Mouse (Mus musculus): ENCODE measurements at regions not wholly inside any gene's neighbourhood (a gene's known extent, or its start where the extent isn't known, plus 50 kb on each side); places are given as distances from the start of the nearest gene placed in this dataset.

DNA sequence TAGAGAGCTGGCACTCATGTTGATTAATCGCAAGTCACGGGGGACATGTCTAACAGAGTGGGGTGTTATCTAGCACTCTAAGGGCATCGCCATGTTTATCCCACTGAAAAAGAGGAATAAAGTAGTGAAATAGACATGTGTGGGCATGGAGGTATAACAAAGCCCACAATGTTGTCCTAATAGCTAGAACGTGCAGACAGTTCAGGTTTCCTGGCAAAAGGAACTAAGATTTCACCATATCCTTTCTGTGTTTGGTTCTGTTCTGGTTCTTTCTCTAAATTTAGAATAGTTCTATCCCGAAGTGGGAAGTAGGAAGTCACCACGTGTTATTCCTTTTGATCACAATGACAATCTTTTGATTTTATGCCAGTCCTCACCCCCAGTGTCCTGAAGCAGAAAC is 123.2 kb downstream of the Gm13691 start:
- Histone ChIP-seq H3K4me3 (ENCODE audit: low read depth, low read length) (no peak overlapping the region), H3K27ac (ENCODE audit: low read depth) (no peak overlapping the region), H3K9me3 (ENCODE audit: low read length) (no peaks in the 10 kb centered on the region; the same call in 1 of the 2 replicates), H3K4me1 (ENCODE audit: insufficient read depth) (no peaks in the 10 kb centered on the region), H3K36me3 (replicated peaks; ENCODE audit: insufficient read depth, low read length) (no peaks in the 10 kb centered on the region), H3K27me3 (ENCODE audit: insufficient read depth, low read length) (no peaks in the 10 kb centered on the region), H3K4me2 (ENCODE audit: low read depth, low read length) (no peak overlapping the region), H3K9ac (replicated peaks) (no peak overlapping the region)
- 44% methylated on average over 6 of the region's 6 CpGs for WGBS (ENCODE audit: insufficient replicate concordance)
- DNase-seq (no peak), ATAC-seq (no peak)
- TF ChIP-seq CTCF (IDR thresholded peaks at IDR 0.05; ENCODE audit: low read depth), result no peak
- no peak for TF ChIP-seq EP300 (IDR thresholded peaks at IDR 0.05; ENCODE audit: low read depth)

DNA sequence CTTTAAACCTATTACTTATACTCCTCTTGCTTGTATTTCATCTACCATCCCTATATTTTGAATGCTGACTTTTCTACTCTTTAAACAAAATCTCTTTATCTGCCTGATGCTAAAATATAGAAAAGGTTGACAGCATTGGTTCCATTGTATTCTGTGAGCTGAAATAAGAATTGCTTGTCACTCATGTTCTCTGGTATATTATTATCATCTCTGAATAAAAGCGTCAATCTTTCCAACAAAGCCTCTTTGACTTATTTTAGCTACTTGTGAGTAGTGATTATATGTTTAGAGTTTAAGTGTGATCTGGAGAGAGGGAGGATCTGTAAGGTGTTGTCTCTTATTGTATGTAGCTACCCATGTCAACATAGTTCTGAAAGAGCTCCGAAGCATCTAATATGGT is 129.5 kb downstream of the Gm13691 start:
- Histone ChIP-seq H3K36me3 (replicated peaks; ENCODE audit: insufficient read depth, low read length) (no peaks in the 10 kb centered on the region), H3K4me3 (ENCODE audit: low read depth, low read length) (no peak overlapping the region), H3K27me3 (ENCODE audit: insufficient read depth, low read length) (no peaks in the 10 kb centered on the region), H3K4me2 (ENCODE audit: low read depth, low read length) (no peak overlapping the region), H3K9me3 (ENCODE audit: low read length) (no peaks in the 10 kb centered on the region), H3K4me1 (ENCODE audit: insufficient read depth) (no peaks in the 10 kb centered on the region), H3K27ac (ENCODE audit: low read depth) (no peak overlapping the region), H3K9ac (replicated peaks) (no peak overlapping the region)
- no peak for DNase-seq
- TF ChIP-seq EP300 (IDR thresholded peaks at IDR 0.05; ENCODE audit: low read depth) (no peak), CTCF (IDR thresholded peaks at IDR 0.05; ENCODE audit: low read depth) (no peak)
- ATAC-seq, result no peak
- 89% methylated on average over 2 of the region's 2 CpGs for WGBS (ENCODE audit: insufficient replicate concordance)

DNA sequence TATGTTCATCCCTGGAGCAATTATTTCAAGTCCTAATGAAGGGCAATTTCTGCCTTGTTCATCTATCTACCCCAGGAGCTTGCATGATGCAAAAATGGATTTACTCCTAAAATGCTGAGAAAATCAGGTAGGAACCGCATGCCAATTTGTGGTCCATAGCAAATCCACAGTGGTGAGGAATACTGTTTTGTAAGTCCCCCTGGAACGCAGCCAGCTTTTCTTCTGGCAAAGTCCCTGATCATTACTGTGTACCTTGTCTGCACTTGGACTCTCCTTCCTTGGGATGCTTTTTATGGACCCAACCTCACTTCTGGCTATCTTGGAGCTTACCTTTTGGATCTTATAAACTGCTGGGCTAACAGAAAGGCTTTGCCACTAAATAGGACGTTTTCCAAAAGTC is 137.2 kb downstream of the Gm13691 start:
- Histone ChIP-seq H3K9ac (replicated peaks) (no peak overlapping the region), H3K4me3 (ENCODE audit: low read depth, low read length) (no peak overlapping the region), H3K4me2 (ENCODE audit: low read depth, low read length) (no peak overlapping the region), H3K27me3 (ENCODE audit: insufficient read depth, low read length) (no peaks in the 10 kb centered on the region), H3K9me3 (ENCODE audit: low read length) (no peaks in the 10 kb centered on the region), H3K27ac (ENCODE audit: low read depth) (no peak overlapping the region), H3K36me3 (replicated peaks; ENCODE audit: insufficient read depth, low read length) (no peaks in the 10 kb centered on the region), H3K4me1 (ENCODE audit: insufficient read depth) (no peaks in the 10 kb centered on the region)
- WGBS (ENCODE audit: insufficient replicate concordance), result 79% methylated on average over 3 of the region's 3 CpGs
- TF ChIP-seq CTCF (IDR thresholded peaks at IDR 0.05; ENCODE audit: low read depth), result no peak
- no peak for TF ChIP-seq EP300 (IDR thresholded peaks at IDR 0.05; ENCODE audit: low read depth)
- peak; percentile 16 for DNase-seq
- ATAC-seq, result no peak

DNA sequence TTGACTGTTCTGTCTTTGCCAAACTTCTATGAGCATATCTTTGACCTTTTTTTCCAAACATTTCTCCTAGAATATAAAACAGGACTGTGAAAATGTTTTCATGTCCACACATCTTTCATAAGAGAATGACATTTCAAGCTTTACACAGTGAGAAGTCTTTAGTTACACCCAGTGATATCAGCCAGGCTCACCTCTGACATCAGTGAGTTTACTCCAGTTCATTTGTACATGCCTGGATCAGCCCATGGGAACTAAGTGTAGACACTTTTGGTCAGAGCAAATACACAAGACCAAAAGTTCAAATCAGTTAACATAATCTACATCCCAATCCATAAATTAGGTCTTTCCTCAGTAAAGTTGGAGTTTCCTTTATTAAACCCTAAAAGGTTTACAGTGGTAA is 171.4 kb downstream of the Gm13691 start:
- Histone ChIP-seq H3K4me2 (ENCODE audit: low read depth, low read length) (no peak overlapping the region), H3K9me3 (ENCODE audit: low read length) (no peaks in the 10 kb centered on the region), H3K9ac (replicated peaks) (no peak overlapping the region), H3K4me3 (ENCODE audit: low read depth, low read length) (no peak overlapping the region), H3K36me3 (replicated peaks; ENCODE audit: insufficient read depth, low read length) (no peaks in the 10 kb centered on the region), H3K27me3 (ENCODE audit: insufficient read depth, low read length) (no peaks in the 10 kb centered on the region), H3K27ac (ENCODE audit: low read depth) (no peak overlapping the region), H3K4me1 (ENCODE audit: insufficient read depth) (no peaks in the 10 kb centered on the region)
- DNase-seq, result no peak
- TF ChIP-seq CTCF (IDR thresholded peaks at IDR 0.05; ENCODE audit: low read depth), result no peak
- no peak for TF ChIP-seq EP300 (IDR thresholded peaks at IDR 0.05; ENCODE audit: low read depth)
- peak; percentile 81 for ATAC-seq

DNA sequence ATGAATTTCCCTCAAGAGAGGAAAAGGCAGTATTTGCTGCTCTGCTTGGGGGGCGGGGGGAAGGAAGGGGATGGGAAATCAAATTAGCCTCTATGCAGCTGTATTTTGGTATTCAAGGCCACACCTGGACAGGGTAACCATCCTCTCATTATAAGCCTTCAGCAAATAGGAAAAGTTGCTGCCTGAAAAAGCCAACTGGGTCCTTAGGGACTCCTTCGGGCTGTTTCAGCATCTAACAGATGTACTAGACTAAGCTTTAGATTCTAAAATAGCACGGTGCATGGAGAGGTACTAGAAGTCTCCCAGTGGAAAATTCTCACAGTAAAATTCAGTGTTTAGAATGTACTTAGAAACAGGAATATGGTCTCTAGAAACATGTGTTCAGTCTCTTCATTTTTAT is 183.1 kb downstream of the Gm13691 start:
- Histone ChIP-seq H3K27ac (ENCODE audit: low read depth) (no peak overlapping the region), H3K4me2 (ENCODE audit: low read depth, low read length) (no peak overlapping the region), H3K27me3 (ENCODE audit: insufficient read depth, low read length) (no peaks in the 10 kb centered on the region), H3K36me3 (replicated peaks; ENCODE audit: insufficient read depth, low read length) (no peaks in the 10 kb centered on the region), H3K4me3 (ENCODE audit: low read depth, low read length) (no peak overlapping the region), H3K9me3 (ENCODE audit: low read length) (peaks cover 5% of the 10 kb centered on the region; the same call in 1 of the 2 replicates), H3K4me1 (ENCODE audit: insufficient read depth) (no peaks in the 10 kb centered on the region), H3K9ac (replicated peaks) (no peak overlapping the region)
- TF ChIP-seq CTCF (IDR thresholded peaks at IDR 0.05; ENCODE audit: low read depth), result no peak
- TF ChIP-seq EP300 (IDR thresholded peaks at IDR 0.05; ENCODE audit: low read depth), result no peak
- ATAC-seq (no peak), DNase-seq (no peak)
- WGBS (ENCODE audit: insufficient replicate concordance), result 84% methylated on average over 3 of the region's 3 CpGs

DNA sequence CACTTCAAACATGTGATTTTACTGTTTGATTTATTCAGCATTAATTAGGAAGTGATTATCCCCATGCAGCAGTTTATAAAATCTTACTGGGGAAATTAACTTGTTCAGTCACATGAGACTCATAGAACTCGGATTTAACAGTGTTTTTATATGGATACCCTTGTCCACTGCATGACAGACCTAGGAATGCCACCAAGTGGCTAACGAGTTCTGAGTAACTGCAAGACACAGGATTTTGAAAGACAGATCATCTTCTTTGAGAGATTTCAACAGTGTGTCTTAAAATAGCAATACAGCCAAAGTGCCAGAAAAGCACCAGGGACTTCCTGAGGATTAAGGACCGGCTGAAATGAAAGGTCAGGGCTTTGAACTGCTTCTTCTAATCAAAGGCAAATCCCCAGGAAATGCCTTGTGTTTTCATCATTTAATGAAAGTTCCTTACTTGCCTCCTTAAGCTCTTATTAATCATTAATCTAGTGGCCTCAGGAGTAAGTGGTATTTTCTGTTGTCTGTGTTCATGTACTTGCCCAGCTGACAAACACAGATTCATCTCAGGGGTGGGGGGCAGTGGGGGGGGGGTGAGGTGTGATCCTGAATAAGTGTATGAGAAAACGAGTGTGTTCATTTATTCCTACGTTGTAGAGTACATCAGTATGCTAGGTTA is 193.4 kb downstream of the Gm13691 start:
- Histone ChIP-seq H3K4me3 (ENCODE audit: low read depth, low read length) (no peak overlapping the region), H3K4me1 (ENCODE audit: insufficient read depth) (0 out of 2 replicates have a peak, but pooled peaks cover 3% of the 10 kb centered on the region), H3K4me2 (ENCODE audit: low read depth, low read length) (peak overlapping the region; percentile 47; the same call in 1 of the 2 replicates), H3K27ac (ENCODE audit: low read depth) (no peak overlapping the region), H3K27me3 (ENCODE audit: insufficient read depth, low read length) (no peaks in the 10 kb centered on the region), H3K36me3 (replicated peaks; ENCODE audit: insufficient read depth, low read length) (no peaks in the 10 kb centered on the region), H3K9me3 (ENCODE audit: low read length) (no peaks in the 10 kb centered on the region), H3K9ac (replicated peaks) (no peak overlapping the region)
- DNase-seq (no peak), ATAC-seq (no peak)
- TF ChIP-seq CTCF (IDR thresholded peaks at IDR 0.05; ENCODE audit: low read depth), result no peak
- TF ChIP-seq EP300 (IDR thresholded peaks at IDR 0.05; ENCODE audit: low read depth), result no peak
- 35% methylated on average over 5 of the region's 5 CpGs for WGBS (ENCODE audit: insufficient replicate concordance)

Data from liver, postnatal 0 days (tissue).